Mouse (Mus musculus): ENCODE measurements around the gene Gga2. TPM values are rescaled to one million over a fixed set of nuclear protein-coding genes. Genes with fewer than 3 reads are reported as not detected.

Gene Gga2
- 3.3 TPM for polyA plus RNA-seq (2014; fragmentation: Illumina TruSeq; extraction: RNeasy Lipid Tissue Mini Kit (QIAGEN cat#74804); ENCODE audit: low read depth, low replicate concordance)

DNA sequence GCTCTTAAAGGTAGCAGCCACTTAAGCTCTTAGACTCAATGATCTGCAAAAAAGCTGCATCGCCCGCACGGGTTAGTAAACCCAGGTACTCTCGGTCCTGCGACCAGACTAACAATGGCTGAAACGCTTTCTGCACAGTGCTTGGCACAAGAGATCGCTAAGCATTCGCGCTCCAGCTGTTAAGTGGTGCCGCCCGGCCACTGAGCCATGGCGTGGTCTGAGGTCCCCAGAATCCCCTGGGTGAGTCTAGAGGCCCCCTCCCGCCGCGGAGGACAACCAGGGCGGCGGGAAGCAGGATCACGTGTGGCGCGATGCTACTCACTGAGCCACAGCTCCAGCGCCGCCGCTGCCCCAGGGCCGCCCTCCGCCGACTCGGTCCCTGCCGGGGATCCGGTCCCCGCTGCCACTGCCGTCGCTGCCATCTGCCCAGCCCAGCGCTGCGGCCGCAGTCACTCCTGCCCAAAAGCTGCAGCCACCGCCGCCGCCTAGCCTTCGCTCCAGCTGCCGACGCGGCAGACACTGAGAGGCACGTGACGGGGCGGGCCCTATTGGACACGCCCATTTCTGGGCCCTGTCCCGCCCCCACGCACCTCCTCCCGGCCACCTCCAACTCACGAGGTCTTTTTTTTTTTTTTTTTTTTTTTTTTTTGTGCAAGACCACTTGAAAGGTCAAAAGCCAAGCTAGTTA, at the start of gene Gga2:
Gene Gga2 (minus strand): TSS at position 556 of the 688 bp plus-strand sequence.

DNA sequence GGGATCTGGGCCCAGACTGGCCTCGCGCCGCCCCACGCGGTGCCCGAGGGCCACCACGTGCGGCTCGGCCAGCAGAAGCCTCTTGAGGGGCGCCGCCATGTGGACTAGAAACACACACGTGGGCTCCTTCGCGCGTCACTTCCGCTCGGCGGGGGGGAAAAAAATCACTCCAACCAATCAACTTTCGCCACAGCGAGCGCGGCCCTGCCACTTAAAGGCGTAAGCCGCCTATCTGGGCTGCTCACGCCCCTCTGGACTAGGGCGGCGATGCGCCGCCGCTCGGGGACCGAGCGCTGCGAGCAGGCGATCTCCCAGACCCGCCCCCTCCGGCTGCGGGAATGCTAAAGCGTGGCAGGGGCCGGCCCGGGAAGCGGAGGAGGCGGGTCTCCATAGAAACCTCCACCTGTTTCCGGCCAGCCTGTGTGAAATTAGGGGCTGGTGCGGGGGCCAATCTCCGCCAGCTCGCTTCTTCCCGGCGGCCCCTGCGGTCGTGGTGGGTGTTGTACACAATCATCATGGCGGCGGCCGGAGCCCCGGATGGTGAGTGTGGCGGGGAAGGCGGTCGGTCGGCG, 46.0 kb upstream of the Gga2 start, which contains the start of the genes Ubfd1 and Ears2:
Gene Ubfd1 (plus strand): TSS at position 231 of the 572 bp plus-strand sequence.
Gene Ears2 (minus strand): TSS at position 319 of the 572 bp plus-strand sequence.

GRCm38 (mm10) chr7:121981307-121981871, 39.6 kb downstream of the Gga2 start, which contains the start of gene Cog7:
TSS of gene Cog7 (minus strand) at chr7:121981711.

Other genes starting within 250 kb of the Gga2 start
- not detected for gene Scnn1b, start 156.2 kb downstream of the Gga2 start, polyA plus RNA-seq (2014; fragmentation: Illumina TruSeq; extraction: RNeasy Lipid Tissue Mini Kit (QIAGEN cat#74804); ENCODE audit: low read depth, low replicate concordance)
- 16.6 TPM for gene Cog7, start 39.5 kb downstream of the Gga2 start, polyA plus RNA-seq (2014; fragmentation: Illumina TruSeq; extraction: RNeasy Lipid Tissue Mini Kit (QIAGEN cat#74804); ENCODE audit: low read depth, low replicate concordance)
- 37.2 TPM for gene Ubfd1, start 46.0 kb upstream of the Gga2 start, polyA plus RNA-seq (2014; fragmentation: Illumina TruSeq; extraction: RNeasy Lipid Tissue Mini Kit (QIAGEN cat#74804); ENCODE audit: low read depth, low replicate concordance)
- 3.3 TPM for gene Ears2, start 46.0 kb upstream of the Gga2 start, polyA plus RNA-seq (2014; fragmentation: Illumina TruSeq; extraction: RNeasy Lipid Tissue Mini Kit (QIAGEN cat#74804); ENCODE audit: low read depth, low replicate concordance)
- 737 TPM for gene Ndufab1, start 80.7 kb upstream of the Gga2 start, polyA plus RNA-seq (2014; fragmentation: Illumina TruSeq; extraction: RNeasy Lipid Tissue Mini Kit (QIAGEN cat#74804); ENCODE audit: low read depth, low replicate concordance)
- gene Palb2, start 111.8 kb upstream of the Gga2 start, polyA plus RNA-seq (2014; fragmentation: Illumina TruSeq; extraction: RNeasy Lipid Tissue Mini Kit (QIAGEN cat#74804); ENCODE audit: low read depth, low replicate concordance): 1.8 TPM
- 122 TPM for gene Dctn5, start 111.8 kb upstream of the Gga2 start, polyA plus RNA-seq (2014; fragmentation: Illumina TruSeq; extraction: RNeasy Lipid Tissue Mini Kit (QIAGEN cat#74804); ENCODE audit: low read depth, low replicate concordance)
- 0.82 TPM for gene Plk1, start 138.2 kb upstream of the Gga2 start, polyA plus RNA-seq (2014; fragmentation: Illumina TruSeq; extraction: RNeasy Lipid Tissue Mini Kit (QIAGEN cat#74804); ENCODE audit: low read depth, low replicate concordance)
- not detected for gene Ern2, start 165.0 kb upstream of the Gga2 start, polyA plus RNA-seq (2014; fragmentation: Illumina TruSeq; extraction: RNeasy Lipid Tissue Mini Kit (QIAGEN cat#74804); ENCODE audit: low read depth, low replicate concordance)
- gene Chp2, start 198.3 kb upstream of the Gga2 start, polyA plus RNA-seq (2014; fragmentation: Illumina TruSeq; extraction: RNeasy Lipid Tissue Mini Kit (QIAGEN cat#74804); ENCODE audit: low read depth, low replicate concordance): 1.8 TPM

All from adrenal gland, adult 10 weeks (tissue).